Mouse (Mus musculus) liver, adult 2 months (tissue): Measurements from ENCODE around the gene C3. TPM values are rescaled to one million over a fixed set of nuclear protein-coding genes. Genes with fewer than 3 reads are reported as not detected.

Source experiments
- DNase-seq: peaks from one replicate; pipeline ENCODE4 v3.0.0-alpha.2; 2011; ENCODE audit warnings: low read depth, low spot score; ENCODE audit errors: extremely low read depth
- H3K27ac ChIP-seq: fragments of 200-500 bp; replicated peaks from 2 replicates; pipeline ENCODE4 v1.5.1; 2012; ENCODE audit warnings: low read depth, mild to moderate bottlenecking, control low read depth, inconsistent platforms, low read length; ENCODE audit not compliant: insufficient read depth
- H3K27me3 ChIP-seq: fragments of 200-500 bp; 2 replicates; pipeline ENCODE4 v1.6.1; 2012; ENCODE audit warnings: mild to moderate bottlenecking, moderate library complexity, low read length, inconsistent platforms; ENCODE audit not compliant: control insufficient read depth, insufficient read depth
- H3K36me3 ChIP-seq: fragments of 200-500 bp; 2 replicates; pipeline ENCODE4 v1.6.1; 2012; ENCODE audit warnings: low read length, inconsistent platforms; ENCODE audit not compliant: control insufficient read depth, insufficient read depth
- H3K4me1 ChIP-seq: fragments of 200-500 bp; 2 replicates; pipeline ENCODE4 v1.6.1; 2011; ENCODE audit warnings: low read length; ENCODE audit not compliant: control insufficient read depth, insufficient read depth
- H3K4me3 ChIP-seq: fragments of 200-500 bp; 2 replicates; pipeline ENCODE4 v1.5.1; 2011; ENCODE audit warnings: low read depth, mild to moderate bottlenecking, control low read depth, low read length, moderate library complexity; ENCODE audit not compliant: insufficient read depth
- H3K79me2 ChIP-seq: fragments of 200-500 bp; 2 replicates; pipeline ENCODE4 v1.6.1; 2012; ENCODE audit warnings: inconsistent platforms, mild to moderate bottlenecking, low read length, moderate library complexity; ENCODE audit not compliant: control insufficient read depth, insufficient read depth
- H3K9ac ChIP-seq: fragments of 200-500 bp; 2 replicates; pipeline ENCODE4 v1.6.1; 2012; ENCODE audit warnings: low read depth, mild to moderate bottlenecking, control low read depth, inconsistent platforms, low read length
- CTCF ChIP-seq: fragments of 200-500 bp; IDR thresholded peaks from 2 replicates; pipeline ENCODE4 v1.5.1; 2011; ENCODE audit warnings: low read depth, low read length, control low read depth
- POLR2A ChIP-seq: fragments of 200-500 bp; IDR thresholded peaks from 2 replicates; pipeline ENCODE4 v1.6.1; 2011; ENCODE audit warnings: low read length, control low read depth; ENCODE audit not compliant: insufficient read depth; ENCODE audit errors: extremely low read depth
- WGBS: fragments of 180-500 bp; shearing (Covaris S2); methylation state at CpG from one replicate; pipeline ENCODE4 v1.1.7; 2018; 5-methylcytosine and 5-hydroxymethylcytosine counted together
- polyA plus RNA-seq: library from polyadenylated mRNA; depleted of rRNA; stranded (reverse); fragments of >200 nt; gene quantifications from 2 replicates; pipeline ENCODE4 v1.2.3, GENCODE M21; 2012
- total RNA-seq: library from RNA; depleted of rRNA; stranded (reverse); fragments of >200 nt; gene quantifications from 2 replicates; pipeline ENCODE4 v1.2.3, GENCODE M21; 2014

The C3 gene
- total and polyA plus RNA-seq, 2 experiments: 3,833 to 5,384 TPM

- Histone ChIP-seq H3K79me2 (no peaks in the 10 kb centered on the region), H3K4me1 (no peaks in the 10 kb centered on the region), H3K9ac (no peak overlapping the region), H3K4me3 (no peak overlapping the region), H3K27ac (no peak overlapping the region), H3K36me3 (peaks cover 16% of the 10 kb centered on the region; the same call in 1 of the 2 replicates), H3K27me3 (no peaks in the 10 kb centered on the region)
- no peak for DNase-seq
- TF ChIP-seq CTCF: no peak
- no peak for TF ChIP-seq POLR2A
- WGBS: 86% methylated on average over 14 of the region's 14 CpGs
Measured at GRCm38 (mm10) chr17:57255354-57255753, 27.4 kb upstream of the C3 start.

DNA sequence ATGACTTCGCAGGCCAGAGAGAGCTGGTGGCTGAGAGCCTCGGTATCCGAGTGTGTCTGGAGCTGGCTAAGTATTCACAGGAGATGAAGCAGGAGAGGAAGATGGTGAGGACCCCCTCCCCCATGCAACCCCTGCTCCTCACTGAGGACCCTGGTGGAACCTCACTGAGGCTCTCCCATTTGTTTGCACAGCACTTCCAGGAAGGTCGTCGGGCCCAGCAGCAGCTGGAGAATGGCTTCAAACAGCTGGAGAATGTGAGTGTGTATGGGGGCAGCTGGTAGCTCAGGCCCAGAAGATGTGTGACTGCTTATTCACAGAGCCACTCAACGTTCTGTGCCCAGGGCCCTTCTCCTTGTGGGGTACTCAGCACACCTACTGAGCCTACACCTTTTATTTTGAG, 25.4 kb upstream of the C3 start:
- Histone ChIP-seq H3K27me3 (no peaks in the 10 kb centered on the region), H3K4me1 (peaks cover 4% of the 10 kb centered on the region), H3K27ac (no peak overlapping the region), H3K9ac (no peak overlapping the region), H3K4me3 (no peak overlapping the region), H3K79me2 (no peaks in the 10 kb centered on the region), H3K36me3 (peaks cover 10% of the 10 kb centered on the region; the same call in 1 of the 2 replicates)
- no peak for DNase-seq
- 41% methylated on average over 6 of the region's 6 CpGs for WGBS
- TF ChIP-seq CTCF (no peak), POLR2A (no peak)

DNA sequence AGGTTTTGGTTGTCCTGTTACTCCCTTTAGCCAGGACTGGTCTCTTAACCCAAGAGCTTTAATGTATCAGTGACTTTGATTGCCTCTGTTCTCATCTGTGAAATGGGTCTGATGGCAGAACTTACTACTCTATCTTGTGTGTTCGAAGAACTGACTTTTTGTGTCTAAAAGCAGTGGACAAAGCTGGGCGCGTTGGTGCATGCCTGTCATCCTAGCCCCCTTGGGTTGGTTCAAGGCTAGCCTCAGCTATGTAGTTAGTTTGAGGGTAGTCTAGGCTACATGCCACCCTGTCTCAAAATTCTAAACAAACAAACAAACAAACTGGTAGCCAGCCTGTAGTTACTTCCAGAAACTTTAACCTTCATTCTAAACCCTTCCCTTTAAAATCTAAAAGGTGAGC, 23.5 kb upstream of the C3 start:
- peaks cover 9% of the 10 kb centered on the region for H3K4me1 ChIP-seq
- no peaks in the 10 kb centered on the region for H3K27me3 ChIP-seq
- 94% methylated on average over 3 of the region's 3 CpGs for WGBS

DNA sequence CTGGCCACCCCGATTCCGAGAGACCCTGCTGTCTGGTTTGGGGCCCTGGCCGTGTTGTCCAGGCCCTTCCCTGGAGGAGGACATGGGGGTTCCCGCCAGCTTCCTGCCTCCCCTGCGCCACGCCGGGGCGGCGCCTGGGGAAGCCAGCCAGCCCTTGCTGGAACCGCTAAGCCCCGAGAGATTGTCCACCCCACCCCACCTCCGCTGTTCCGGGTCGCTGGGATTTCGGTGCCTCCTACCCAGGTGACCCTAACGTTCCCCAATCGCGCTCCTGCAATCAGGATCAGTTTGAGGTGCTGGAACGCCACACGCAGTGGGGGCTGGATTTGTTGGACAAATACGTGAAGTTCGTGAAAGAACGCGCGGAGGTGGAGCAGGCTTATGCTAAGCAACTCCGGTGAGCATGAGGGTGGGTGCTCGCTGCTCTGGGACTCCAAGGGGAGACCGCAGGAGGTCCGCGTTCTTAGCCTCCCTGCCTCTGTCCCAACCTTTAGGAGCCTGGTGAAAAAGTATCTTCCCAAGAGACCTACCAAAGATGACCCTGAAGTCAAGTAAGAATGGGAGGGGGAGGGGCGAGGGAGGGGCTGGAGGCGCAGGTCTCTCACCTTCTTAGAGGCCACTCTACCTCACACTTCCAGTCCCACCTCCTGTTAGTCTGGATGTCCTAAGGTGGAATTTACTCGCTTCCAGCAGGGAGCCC, 22.7 kb upstream of the C3 start:
- TF ChIP-seq POLR2A (no peak), CTCF (no peak)
- no peaks in the 10 kb centered on the region for H3K79me2 ChIP-seq
- peaks cover 4% of the 10 kb centered on the region; the same call in 1 of the 2 replicates for H3K36me3 ChIP-seq
- peak overlapping the region; percentile 78 for H3K4me3 ChIP-seq
- WGBS: 16% methylated on average over 33 of the region's 33 CpGs
- H3K27ac ChIP-seq: no peak overlapping the region; the same call in 1 of the 2 replicates
- H3K4me1 ChIP-seq: peaks cover 9% of the 10 kb centered on the region
- peak overlapping the region; percentile 79 for H3K9ac ChIP-seq
- H3K27me3 ChIP-seq: no peaks in the 10 kb centered on the region
- no peak for DNase-seq

More for the DNA sequence above, 23.5 kb upstream of the C3 start:
- no peak overlapping the region for H3K9ac ChIP-seq
- TF ChIP-seq CTCF (no peak), POLR2A (no peak)
- DNase-seq: no peak
- no peaks in the 10 kb centered on the region for H3K79me2 ChIP-seq
- no peak overlapping the region for H3K27ac ChIP-seq
- peaks cover 4% of the 10 kb centered on the region; the same call in 1 of the 2 replicates for H3K36me3 ChIP-seq
- no peak overlapping the region for H3K4me3 ChIP-seq

GRCm38 (mm10) chr17:57249186-57250181, 21.5 kb upstream of the C3 start, which contains the start of gene Trip10:
Trip10 (plus strand) TSS chr17:57249455.
- TF ChIP-seq CTCF (peak; percentile 14; the same call in 1 of the 2 replicates), POLR2A (0 out of 2 replicates have a peak, but pooled peaks have one; percentile 50)
- H3K9ac ChIP-seq: peak within 1 kb of the TSS; percentile 79
- under 1% methylated on average over 50 of the region's 52 CpGs for WGBS
- DNase-seq: peak; percentile 59
- peaks cover 3% of the 10 kb centered on the region; the same call in 1 of the 2 replicates for H3K36me3 ChIP-seq
- no peaks in the 10 kb centered on the region for H3K27me3 ChIP-seq
- peaks cover 9% of the 10 kb centered on the region for H3K4me1 ChIP-seq
- H3K4me3 ChIP-seq: peak within 1 kb of the TSS; percentile 78
- H3K27ac ChIP-seq: peak within 1 kb of the TSS; percentile 84
- H3K79me2 ChIP-seq: no peaks in the 10 kb centered on the region
